Mouse (Mus musculus) gastrocnemius, adult 8-10 months (tissue): ENCODE data around the gene Klk10. TPM values are rescaled to one million over a fixed set of nuclear protein-coding genes. Genes with fewer than 3 reads are reported as not detected.

ENCODE experiments used
- DNase-seq, 2 experiments: peaks; one replicate each; pipeline ENCODE4 v3.0.0; 2022; ENCODE audit warnings: low spot score in 2 of 2
- total RNA-seq, 4 experiments: library from RNA; stranded (reverse); gene quantifications; 2 replicates each; pipeline ENCODE4 v1.2.4; 2022

Gene Klk10
- total RNA-seq, 4 experiments from 2014 or later: 0.27 to 0.53 (median 0.31) TPM

DNA sequence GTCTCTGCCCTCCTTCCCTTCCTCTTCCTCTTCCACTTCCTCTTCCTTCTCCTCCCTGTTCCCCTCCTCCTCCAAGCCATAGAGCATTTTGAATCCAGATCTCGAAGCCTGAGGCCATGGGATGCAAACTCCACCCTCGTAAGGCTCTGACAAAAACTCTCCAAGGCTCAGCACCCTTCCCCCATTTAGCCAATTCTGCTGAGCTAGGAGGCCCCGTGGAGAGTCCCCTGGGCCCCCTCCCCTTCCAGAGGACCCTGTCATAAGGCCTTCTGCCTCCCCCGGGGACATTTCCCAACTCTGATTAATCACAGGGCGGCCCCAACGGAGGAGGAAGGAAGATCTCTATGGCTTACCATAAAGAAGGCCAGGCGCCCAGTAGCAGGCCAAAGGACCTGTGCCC lies 10.8 kb downstream of the Klk10 start, which contains the start of gene Klk9:
Gene Klk9 (plus strand): TSS at position 301 of the 400 bp plus-strand sequence.
- DNase-seq: no peak

GRCm38 (mm10) chr7:43796355-43796754 lies 15.5 kb downstream of the Klk10 start:
- no peak for DNase-seq

GRCm38 (mm10) chr7:43797333-43797769 lies 16.5 kb downstream of the Klk10 start, which contains the start of gene Klk8:
TSS of gene Klk8 (plus strand) at chr7:43797577.
- DNase-seq: no peak

- no peak for DNase-seq
Measured at GRCm38 (mm10) chr7:43797844-43798462, 17.1 kb downstream of the Klk10 start.

GRCm38 (mm10) chr7:43799876-43800275 lies 19.0 kb downstream of the Klk10 start:
- DNase-seq: no peak

DNA sequence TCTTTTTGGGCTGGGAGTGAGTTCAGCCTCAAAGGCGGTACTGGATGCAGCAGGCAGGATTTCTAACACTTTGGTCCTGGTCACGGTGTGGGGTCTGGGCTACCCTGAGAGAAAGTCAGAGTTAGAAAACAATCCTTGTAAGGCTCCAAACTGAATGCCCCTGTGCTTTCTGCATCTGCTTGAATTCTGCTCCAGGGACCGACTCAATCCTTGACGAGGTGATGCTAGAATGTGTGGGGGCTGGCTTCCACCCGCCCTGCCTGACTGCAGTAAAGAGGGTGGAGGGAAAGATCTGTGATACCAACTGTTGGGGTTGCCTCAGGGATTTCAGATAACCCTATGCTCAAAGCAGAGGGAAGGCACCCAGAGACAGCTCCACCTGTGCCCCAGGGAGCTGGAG lies 30.2 kb downstream of the Klk10 start, which contains the start of gene Klk7:
Gene Klk7 (plus strand): TSS at position 301 of the 400 bp plus-strand sequence.
- DNase-seq: no peak

DNA sequence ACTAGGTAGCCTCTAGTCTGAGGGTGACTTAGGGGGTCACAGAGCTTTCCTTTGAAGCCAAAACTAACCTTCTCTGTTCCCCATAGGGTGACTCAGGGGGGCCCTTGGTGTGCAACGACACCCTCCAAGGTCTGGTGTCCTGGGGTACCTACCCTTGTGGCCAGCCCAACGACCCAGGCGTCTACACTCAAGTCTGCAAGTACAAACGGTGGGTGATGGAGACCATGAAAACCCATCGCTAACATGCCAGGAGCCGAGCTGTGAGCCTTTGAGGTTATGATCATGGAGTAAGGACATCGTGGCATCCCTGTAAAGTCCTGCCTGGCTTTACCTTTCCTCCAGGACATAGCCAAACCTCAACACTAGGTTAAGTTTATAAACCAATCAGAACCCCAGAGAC lies 34.4 kb downstream of the Klk10 start:
- no peak for DNase-seq

- no peak for DNase-seq
Measured at GRCm38 (mm10) chr7:43816746-43817145, 35.9 kb downstream of the Klk10 start.

GRCm38 (mm10) chr7:43821581-43821980 lies 40.7 kb downstream of the Klk10 start:
- DNase-seq: no peak

GRCm38 (mm10) chr7:43824199-43824598 lies 43.4 kb downstream of the Klk10 start, which contains the start of gene Klk6:
TSS of gene Klk6 (plus strand) at chr7:43824499.
- DNase-seq: no peak

- no peak for DNase-seq
Measured at GRCm38 (mm10) chr7:43826056-43826455, 45.2 kb downstream of the Klk10 start.

DNA sequence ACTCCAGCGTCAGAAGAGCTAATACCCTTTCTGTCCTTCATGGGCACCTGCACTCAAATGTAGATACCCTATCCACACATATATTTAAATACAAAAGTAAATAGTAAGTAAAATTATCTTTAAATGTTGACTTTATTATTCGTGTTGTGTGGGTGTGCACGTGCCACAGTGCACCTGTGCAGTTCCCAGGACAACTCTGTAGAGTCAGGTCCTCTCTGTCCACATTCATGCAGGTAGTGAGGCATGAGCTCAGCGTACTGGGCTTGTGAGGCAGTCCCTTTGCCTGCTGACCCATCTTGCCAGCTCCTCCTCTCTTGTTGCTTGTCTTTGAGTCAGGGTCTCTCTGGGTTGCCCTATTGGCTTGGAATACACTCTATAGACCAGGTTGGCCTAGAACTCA lies 46.9 kb downstream of the Klk10 start:
- DNase-seq: no peak

DNA sequence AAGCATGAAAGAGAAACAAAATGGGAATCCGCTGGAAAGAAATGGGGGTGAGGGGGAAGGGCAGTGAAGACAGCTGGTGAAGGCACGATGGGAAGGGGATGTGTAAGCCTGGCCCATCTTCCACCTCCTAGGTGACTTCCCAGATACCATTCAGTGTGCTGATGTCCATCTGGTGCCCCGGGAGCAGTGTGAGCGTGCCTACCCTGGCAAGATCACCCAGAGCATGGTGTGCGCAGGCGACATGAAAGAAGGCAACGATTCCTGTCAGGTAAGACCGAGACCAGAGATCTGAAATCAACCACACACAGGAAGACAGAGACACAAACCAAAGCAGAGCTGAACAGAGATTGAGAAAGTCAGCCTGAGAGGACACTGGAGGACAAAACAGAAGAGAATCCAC lies 48.2 kb downstream of the Klk10 start:
- DNase-seq: no peak

Other genes with a start within 250 kb of the Klk10 start
- gene Cd33, start 236.6 kb upstream of the Klk10 start, total RNA-seq: under 1 TPM; 0.10 to 0.75 (median 0.52) TPM
- under 1 TPM; 0.16 to 0.43 (median 0.33) TPM for gene Zfp658, start 218.8 kb upstream of the Klk10 start, total RNA-seq
- 1 to 10 TPM; 3.6 to 3.9 (median 3.8) TPM for gene Zfp719, start 201.4 kb upstream of the Klk10 start, total RNA-seq
- gene Zfp819, start 173.9 kb upstream of the Klk10 start, total RNA-seq: not detected
- not detected for gene Ceacam18, start 146.3 kb upstream of the Klk10 start, total RNA-seq
- gene Siglece, start 120.9 kb upstream of the Klk10 start, total RNA-seq: under 1 TPM; 0.12 to 0.25 (median 0.16) TPM
- gene Ctu1, start 109.0 kb upstream of the Klk10 start, total RNA-seq: 1 to 10 TPM; 2.1 to 3.2 (median 2.6) TPM
- under 1 TPM in 1 of 4 experiments, not detected in 3; 0.19 TPM for gene Klk14, start 90.6 kb upstream of the Klk10 start, total RNA-seq
- not detected for gene Klk13, start 68.5 kb upstream of the Klk10 start, total RNA-seq
- gene Klk12, start 12.1 kb upstream of the Klk10 start, total RNA-seq: not detected
- gene Klk11, start 6.4 kb upstream of the Klk10 start, total RNA-seq: under 1 TPM in 1 of 4 experiments, not detected in 3; 0.40 TPM
- gene Klk9, start 10.9 kb downstream of the Klk10 start, total RNA-seq: not detected
- gene Klk8, start 16.5 kb downstream of the Klk10 start, total RNA-seq: 1 to 10 TPM in 2 of 4 experiments, under 1 TPM in 2; 0.63 to 1.7 (median 0.95) TPM
- gene Klk7, start 30.3 kb downstream of the Klk10 start, total RNA-seq: not detected
- not detected for gene Klk6, start 43.5 kb downstream of the Klk10 start, total RNA-seq
- gene Klk5, start 60.9 kb downstream of the Klk10 start, total RNA-seq: not detected
- gene Klk4, start 100.1 kb downstream of the Klk10 start, total RNA-seq: not detected
- not detected for gene Klk15, start 152.7 kb downstream of the Klk10 start, total RNA-seq
- gene Klk1b8, start 169.6 kb downstream of the Klk10 start, total RNA-seq: not detected
- gene Klk1b1, start 185.7 kb downstream of the Klk10 start, total RNA-seq: not detected
- not detected for gene Klk1b9, start 195.0 kb downstream of the Klk10 start, total RNA-seq
- not detected for gene Klk1b11, start 214.8 kb downstream of the Klk10 start, total RNA-seq
- gene Klk1b26, start 231.1 kb downstream of the Klk10 start, total RNA-seq: 1 to 10 TPM in 1 of 4 experiments, not detected in 3; 1.3 TPM